Mouse (Mus musculus) CH12.LX (cell line): ENCODE measurements around the gene Tbc1d9b.

Experiments used
- CHD1 ChIP-seq: IDR thresholded peaks from 2 replicates; pipeline ENCODE4 v1.6.1; 2012; ENCODE audit warnings: low read depth, low read length, improper control_type of control experiment, inconsistent platforms
- CHD2 ChIP-seq: IDR thresholded peaks from 2 replicates; pipeline ENCODE4 v1.6.1; 2011; ENCODE audit warnings: low read length, improper control_type of control experiment
- CTCF ChIP-seq, 2 experiments: IDR thresholded peaks in 1 of 2; conservative IDR thresholded peaks in 1 of 2; 2 replicates each; pipeline ENCODE4 v1.5.1; 2011 to 2012; ENCODE audit warnings: low read depth in 2 of 2, low read length in 2 of 2, improper control_type of control experiment in 1 of 2, inconsistent platforms in 1 of 2, mild to moderate bottlenecking in 1 of 2, moderate library complexity in 1 of 2
- KAT2A ChIP-seq: IDR thresholded peaks from 2 replicates; pipeline ENCODE4 v1.6.1; 2012; ENCODE audit warnings: low read length, improper control_type of control experiment, inconsistent platforms; ENCODE audit not compliant: insufficient replicate concordance
- NRF1 ChIP-seq: IDR thresholded peaks from 2 replicates; pipeline ENCODE4 v1.6.1; 2014; ENCODE audit warnings: low read depth, mild to moderate bottlenecking, inconsistent platforms, low read length, improper control_type of control experiment, moderate library complexity
- POLR2A ChIP-seq: IDR thresholded peaks from 2 replicates; pipeline ENCODE4 v1.6.1; 2011; ENCODE audit warnings: low read depth, mild to moderate bottlenecking, improper control_type of control experiment, low read length
- POLR2AphosphoS2 ChIP-seq: IDR thresholded peaks from 2 replicates; pipeline ENCODE4 v1.6.1; 2011; ENCODE audit warnings: low read depth, low read length, improper control_type of control experiment
- UBTF ChIP-seq: IDR thresholded peaks from 2 replicates; pipeline ENCODE4 v1.6.1; 2012; ENCODE audit warnings: low read depth, mild to moderate bottlenecking, inconsistent platforms, low read length, improper control_type of control experiment, moderate library complexity
- USF2 ChIP-seq: conservative IDR thresholded peaks from 2 replicates; pipeline ENCODE4 v1.6.1; 2011; ENCODE audit warnings: low read depth, low read length, improper control_type of control experiment

GRCm38 (mm10) chr11:50190362-50190761 is 59.2 kb downstream of the Tbc1d9b start:
- no peak for TF ChIP-seq UBTF
- no peak for TF ChIP-seq CHD1
- no peak for TF ChIP-seq CTCF (conservative IDR thresholded peaks at IDR 0.05 in 1 of 2, IDR thresholded peaks at IDR 0.05 in 1 of 2; ENCODE audit: low read depth in 2 of 2, low read length in 2 of 2)
- no peak for TF ChIP-seq CHD2
- no peak for TF ChIP-seq POLR2A
- no peak for TF ChIP-seq NRF1
- TF ChIP-seq USF2 = no peak
- TF ChIP-seq POLR2AphosphoS2 = no peak
- TF ChIP-seq KAT2A = no peak
